In genomic region chr8:93088686-93089122, GRCm38 (mm10) we compare ENCODE assay signal across 11 mouse cellular contexts. TPM values are rescaled to one million over a fixed set of nuclear protein-coding genes. Genes with fewer than 3 reads are reported as not detected.
DNase-seq lines count a peak whose midpoint lies in the region; ATAC-seq lines count a peak whose summit lies in the region.
"Had no signal": no experiment of that assay in that cellular context is flagged by ENCODE, and none has a peak within 500 bp of the region (broad histone marks: within the 10 kb centered on the region; RNA-seq: fewer than 3 reads in every experiment).

No protein-coding gene starts in this region.

- H3K9ac ChIP-seq in embryonic facial prominence, embryonic 13.5 days, result no peak overlapping the region
- H3K9ac ChIP-seq in intestine, embryonic 16.5 days (ENCODE audit: low read depth, low read length), result no peak overlapping the region
- H3K9ac ChIP-seq in neural tube, embryonic 11.5 days (ENCODE audit: low read length), result no peak overlapping the region
- no peak overlapping the region for H3K9ac ChIP-seq in liver, embryonic 11.5 days (ENCODE audit: low read depth, low read length)
- H3K9ac ChIP-seq: liver, embryonic 14.5 days; neural tube, embryonic 12.5 days had no signal

- ATAC-seq in embryonic facial prominence, embryonic 13.5 days (ENCODE audit: insufficient number of reproducible peaks, insufficient read depth, low FRiP score, low TSS enrichment, low read depth), result peak; percentile 84
- ATAC-seq in intestine, embryonic 16.5 days, result peak; percentile 56
- ATAC-seq in neural tube, embryonic 11.5 days (ENCODE audit: insufficient read depth, low FRiP score, low TSS enrichment), result no peak
- ATAC-seq in liver, embryonic 11.5 days (replicated peaks; ENCODE audit: low FRiP score), result no peak

- peak; percentile 21 to 38 for DNase-seq in kidney, postnatal 4 days
- DNase-seq in kidney, adult 18-20 months, result no peak
- DNase-seq in neural tube, embryonic 11.5 days (ENCODE audit: low spot score), result peak; percentile 17
- DNase-seq in spleen, adult 18-20 months, result no peak
- DNase-seq in layer of hippocampus, adult 11-12 months (ENCODE audit: low spot score), result no peak
- no peak for DNase-seq in liver, embryonic 11.5 days (ENCODE audit: low spot score)
- DNase-seq: cerebellum, adult 18-20 months had no signal

- WGBS in embryonic facial prominence, embryonic 13.5 days, result 6% methylated on average over 2 of the region's 2 CpGs
- 4% methylated on average over 2 of the region's 2 CpGs for WGBS in intestine, embryonic 16.5 days
- WGBS in neural tube, embryonic 11.5 days, result 6% methylated on average over 2 of the region's 2 CpGs
- WGBS in liver, embryonic 11.5 days, result 4% methylated on average over 2 of the region's 2 CpGs

- H3K9me3 ChIP-seq in embryonic facial prominence, embryonic 13.5 days, result no peaks in the 10 kb centered on the region
- H3K9me3 ChIP-seq in intestine, embryonic 16.5 days (ENCODE audit: control insufficient read depth, low read length), result no peaks in the 10 kb centered on the region
- no peaks in the 10 kb centered on the region for H3K9me3 ChIP-seq in neural tube, embryonic 11.5 days (ENCODE audit: control insufficient read depth, low read length)
- H3K9me3 ChIP-seq in liver, embryonic 11.5 days (ENCODE audit: control insufficient read depth, low read length), result no peaks in the 10 kb centered on the region
- H3K9me3 ChIP-seq: neural tube, embryonic 12.5 days had no signal

- H3K4me3 ChIP-seq in embryonic facial prominence, embryonic 13.5 days, result peak overlapping the region; percentile 9; the same call in 1 of the 2 replicates
- no peak overlapping the region for H3K4me3 ChIP-seq in intestine, embryonic 16.5 days (ENCODE audit: low read length)
- H3K4me3 ChIP-seq in neural tube, embryonic 11.5 days (ENCODE audit: low read depth, low read length), result no peak overlapping the region
- no peak overlapping the region for H3K4me3 ChIP-seq in liver, embryonic 11.5 days (ENCODE audit: low read depth, low read length)
- H3K4me3 ChIP-seq: neural tube, embryonic 12.5 days had no signal

- no peaks in the 10 kb centered on the region for H3K36me3 ChIP-seq in embryonic facial prominence, embryonic 13.5 days
- no peaks in the 10 kb centered on the region for H3K36me3 ChIP-seq in intestine, embryonic 16.5 days (ENCODE audit: control insufficient read depth, insufficient read depth, low read length)
- no peaks in the 10 kb centered on the region for H3K36me3 ChIP-seq in neural tube, embryonic 11.5 days (ENCODE audit: control insufficient read depth, insufficient read depth, low read length)
- no peaks in the 10 kb centered on the region for H3K36me3 ChIP-seq in liver, embryonic 11.5 days (ENCODE audit: control insufficient read depth, insufficient read depth, low read length)
- H3K36me3 ChIP-seq: neural tube, embryonic 12.5 days had no signal

- H3K27me3 ChIP-seq in embryonic facial prominence, embryonic 13.5 days, result no peaks in the 10 kb centered on the region
- no peaks in the 10 kb centered on the region for H3K27me3 ChIP-seq in intestine, embryonic 16.5 days (replicated peaks; ENCODE audit: control insufficient read depth, insufficient read depth, low read length)
- H3K27me3 ChIP-seq in neural tube, embryonic 11.5 days (ENCODE audit: control insufficient read depth, insufficient read depth, low read length), result no peaks in the 10 kb centered on the region
- no peaks in the 10 kb centered on the region for H3K27me3 ChIP-seq in liver, embryonic 11.5 days (replicated peaks; ENCODE audit: control insufficient read depth, insufficient read depth, low read length)
- H3K27me3 ChIP-seq: neural tube, embryonic 12.5 days had no signal

- peak overlapping the region; percentile 44 for H3K4me2 ChIP-seq in embryonic facial prominence, embryonic 13.5 days
- H3K4me2 ChIP-seq in intestine, embryonic 16.5 days (ENCODE audit: low read depth, low read length), result no peak overlapping the region
- no peak overlapping the region for H3K4me2 ChIP-seq in neural tube, embryonic 11.5 days (ENCODE audit: low read depth)
- H3K4me2 ChIP-seq in liver, embryonic 11.5 days, result no peak overlapping the region

- H3K4me1 ChIP-seq in embryonic facial prominence, embryonic 13.5 days, result peaks cover 6% of the 10 kb centered on the region; the same call in 1 of the 2 replicates
- no peaks in the 10 kb centered on the region for H3K4me1 ChIP-seq in intestine, embryonic 16.5 days (ENCODE audit: control insufficient read depth, insufficient read depth, low read length)
- H3K4me1 ChIP-seq in neural tube, embryonic 11.5 days (ENCODE audit: control insufficient read depth, insufficient read depth, low read length), result peaks cover 2% of the 10 kb centered on the region; the same call in 1 of the 2 replicates
- H3K4me1 ChIP-seq in liver, embryonic 11.5 days (replicated peaks; ENCODE audit: control insufficient read depth, insufficient read depth, low read length), result no peaks in the 10 kb centered on the region
- H3K4me1 ChIP-seq: neural tube, embryonic 12.5 days had no signal

- H3K27ac ChIP-seq in embryonic facial prominence, embryonic 13.5 days, result no peak overlapping the region; the same call in 1 of the 2 replicates
- H3K27ac ChIP-seq in intestine, embryonic 16.5 days (ENCODE audit: low read length), result no peak overlapping the region
- no peak overlapping the region for H3K27ac ChIP-seq in neural tube, embryonic 11.5 days (ENCODE audit: low read depth, low read length)
- no peak overlapping the region for H3K27ac ChIP-seq in liver, embryonic 11.5 days (ENCODE audit: low read depth, low read length)
- H3K27ac ChIP-seq: liver, embryonic 14.5 days; neural tube, embryonic 12.5 days had no signal

RNA-seq across cellular contexts. Expression of gene Ces1b, which starts 8.9 kb away (rescaled TPM):
- polyA plus RNA-seq in embryonic facial prominence, embryonic 13.5 days (2015; fragmentation: Nextera tagmentation; extraction: Ambion mirVana), result not detected in 2 replicates
- 0.11 and 0.15 TPM in 2 replicates for polyA plus RNA-seq in intestine, embryonic 16.5 days (2015; fragmentation: Nextera tagmentation; extraction: Ambion mirVana)
- not detected in 2 replicates for polyA plus RNA-seq in neural tube, embryonic 11.5 days (2014; fragmentation: Nextera tagmentation; extraction: Ambion mirVana)
- polyA plus RNA-seq in liver, embryonic 11.5 days (2014; fragmentation: Nextera tagmentation; extraction: Ambion mirVana), result not detected in 2 replicates
- polyA plus RNA-seq: liver, embryonic 14.5 days; neural tube, embryonic 12.5 days had no signal

RNA-seq across cellular contexts. Expression of gene Ces1a, which starts 40.7 kb away (rescaled TPM):
- polyA plus RNA-seq in embryonic facial prominence, embryonic 13.5 days (2015; fragmentation: Nextera tagmentation; extraction: Ambion mirVana), result 0.25 TPM in 1 of 2 replicates, not detected in the other
- polyA plus RNA-seq in intestine, embryonic 16.5 days (2015; fragmentation: Nextera tagmentation; extraction: Ambion mirVana), result not detected in 2 replicates
- polyA plus RNA-seq in neural tube, embryonic 11.5 days (2014; fragmentation: Nextera tagmentation; extraction: Ambion mirVana), result not detected in 2 replicates
- polyA plus RNA-seq in liver, embryonic 11.5 days (2014; fragmentation: Nextera tagmentation; extraction: Ambion mirVana), result not detected in 2 replicates
- polyA plus RNA-seq: liver, embryonic 14.5 days; neural tube, embryonic 12.5 days had no signal

RNA-seq across cellular contexts. Expression of gene Ces1c, which starts 42.4 kb away (rescaled TPM):
- polyA plus RNA-seq in embryonic facial prominence, embryonic 13.5 days (2015; fragmentation: Nextera tagmentation; extraction: Ambion mirVana), result 0.17 TPM in 1 of 2 replicates, not detected in the other
- polyA plus RNA-seq in intestine, embryonic 16.5 days (2015; fragmentation: Nextera tagmentation; extraction: Ambion mirVana), result 2.9 and 3.8 TPM in 2 replicates
- polyA plus RNA-seq in neural tube, embryonic 11.5 days (2014; fragmentation: Nextera tagmentation; extraction: Ambion mirVana), result not detected in 2 replicates
- polyA plus RNA-seq in liver, embryonic 11.5 days (2014; fragmentation: Nextera tagmentation; extraction: Ambion mirVana), result 0.22 TPM in 1 of 2 replicates, not detected in the other
- polyA plus RNA-seq: neural tube, embryonic 12.5 days had no signal

Comparison
In these comparisons a context has a peak if more than half of its experiments do, and no peak if none do; other contexts are left out.
1. DNase-seq: peak in kidney, postnatal 4 days (2 of 2) and neural tube, embryonic 11.5 days (single experiment); none in kidney, adult 18-20 months (single experiment), spleen, adult 18-20 months (0 of 2), layer of hippocampus, adult 11-12 months (single experiment) and liver, embryonic 11.5 days (single experiment).
2. ATAC-seq: peak in embryonic facial prominence, embryonic 13.5 days (single experiment) and intestine, embryonic 16.5 days (single experiment); none in neural tube, embryonic 11.5 days (single experiment) and liver, embryonic 11.5 days (single experiment).